Mouse (Mus musculus) frontal cortex, postnatal 14 days (tissue): ENCODE results near the gene Aqp6.
A peak's percentile ranks its signal among the peaks of the same experiment; 100 is the strongest.

Experiments
- DNase-seq, 2 experiments: peaks; one replicate each; pipeline ENCODE4 v3.0.0; 2022; ENCODE audit warnings: low spot score in 2 of 2

The Aqp6 gene

DNA sequence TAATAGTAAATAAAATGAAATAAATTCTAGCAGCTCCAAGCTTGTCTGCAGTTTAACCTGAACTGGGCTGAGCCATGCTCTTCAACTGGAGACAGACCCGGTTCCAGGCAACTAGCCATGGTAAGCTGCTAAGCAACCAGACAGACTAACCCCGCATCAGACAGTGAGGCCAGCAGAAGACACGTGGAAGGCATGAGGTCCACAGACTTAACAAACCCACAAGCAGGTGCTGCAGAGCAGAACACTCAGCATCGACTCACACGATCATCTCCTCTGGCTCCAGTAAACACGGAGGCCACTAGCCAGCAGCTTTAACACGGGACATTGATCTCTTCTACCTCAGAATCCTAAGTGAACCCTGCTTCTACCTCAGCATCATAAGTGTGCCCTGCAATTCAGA is 43.6 kb downstream of the Aqp6 start:
- DNase-seq, result peak in 1 of 2 experiments; percentile 35

DNA sequence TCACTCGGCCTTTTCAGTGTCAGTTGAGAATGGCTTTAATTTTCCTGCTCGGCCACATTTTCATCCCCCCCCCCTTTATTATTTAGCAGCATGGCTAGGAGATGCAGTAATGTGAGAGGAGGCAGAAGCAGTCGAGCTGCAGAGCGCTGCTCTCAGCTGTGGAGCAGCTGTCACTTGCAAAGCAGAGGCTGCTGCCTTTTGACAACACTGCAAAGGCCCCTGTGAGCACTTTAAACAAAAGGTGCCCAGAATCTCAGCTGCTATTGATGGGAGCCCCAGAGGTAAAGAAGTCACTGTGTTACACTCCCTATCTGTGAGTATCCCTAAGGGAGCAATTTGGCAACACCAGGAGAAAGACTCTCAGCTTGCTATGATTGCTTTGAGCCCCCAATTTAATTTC is 47.1 kb downstream of the Aqp6 start:
- no peak for DNase-seq

- no peak for DNase-seq
Observed at GRCm38 (mm10) chr15:99649067-99649761, 48.0 kb downstream of the Aqp6 start.

DNA sequence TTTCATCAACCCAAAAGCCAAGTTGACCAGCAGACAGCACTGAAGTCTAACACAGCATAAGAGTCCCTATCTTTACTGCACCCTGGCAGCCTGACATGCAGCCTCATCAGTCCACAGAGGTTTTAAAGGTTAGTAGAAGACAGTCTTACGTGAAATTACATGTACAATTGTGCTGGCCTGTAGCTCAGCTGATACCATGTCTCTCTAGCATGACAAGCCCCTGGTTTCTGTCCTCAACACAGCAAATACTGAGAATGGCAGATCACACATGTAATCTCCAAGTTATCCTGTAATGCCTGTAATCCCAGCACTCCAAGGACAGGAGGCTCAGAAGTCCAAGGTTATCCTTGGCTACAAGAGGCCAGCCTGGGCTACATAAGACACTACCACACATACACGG is 49.1 kb downstream of the Aqp6 start:
- DNase-seq, result no peak

DNA sequence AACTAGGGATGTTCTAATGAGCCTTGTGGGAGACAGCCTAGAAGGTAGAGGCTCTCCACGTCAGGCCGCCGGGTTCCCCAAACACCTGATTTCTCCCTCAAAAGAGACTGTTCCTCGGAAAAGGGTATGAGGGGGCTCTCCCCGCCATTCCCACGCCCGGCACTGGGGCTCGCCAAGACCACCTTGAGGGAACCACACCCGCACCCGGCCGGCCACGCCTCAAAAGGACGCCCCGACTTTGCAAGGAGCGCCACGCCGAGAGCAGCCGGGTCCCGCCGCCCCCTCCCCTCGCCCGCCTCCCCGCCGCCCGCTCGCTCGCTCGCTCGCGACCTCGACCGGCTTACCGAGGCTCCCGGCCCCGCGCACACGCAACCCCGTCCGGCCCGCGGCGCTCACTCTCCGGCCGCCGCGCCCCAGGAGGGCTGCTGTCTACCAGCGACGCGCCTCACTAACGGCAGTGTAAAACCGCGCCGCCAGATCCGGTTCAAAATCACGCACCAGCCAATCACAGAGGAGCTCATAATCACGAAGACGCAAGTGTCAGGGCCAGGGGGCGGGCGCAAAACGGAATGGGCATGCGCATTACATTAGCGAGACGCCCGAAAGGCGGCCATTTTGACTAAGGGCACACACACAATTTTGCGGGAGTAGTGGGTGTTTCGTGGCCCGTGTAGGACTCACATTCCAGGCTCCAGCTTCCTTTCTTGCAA is 50.1 kb downstream of the Aqp6 start, which contains the start of gene Racgap1:
Gene Racgap1, minus strand, starts transcription at position 494 of the 710 bp plus-strand sequence.
- DNase-seq, result peak; percentile 93 to 97

- no peak for DNase-seq
Observed at GRCm38 (mm10) chr15:99651984-99652872, 51.0 kb downstream of the Aqp6 start.

- no peak for DNase-seq
Observed at GRCm38 (mm10) chr15:99653291-99653690, 52.1 kb downstream of the Aqp6 start.

- DNase-seq, result no peak
Observed at GRCm38 (mm10) chr15:99653876-99654275, 52.7 kb downstream of the Aqp6 start.
